Mouse (Mus musculus): ENCODE measurements around the gene 2010300C02Rik. TPM values are rescaled to one million over a fixed set of nuclear protein-coding genes. Genes with fewer than 3 reads are reported as not detected.

Gene 2010300C02Rik
- total and polyA plus RNA-seq, 2 experiments: 0.04 to 0.09 TPM

DNA sequence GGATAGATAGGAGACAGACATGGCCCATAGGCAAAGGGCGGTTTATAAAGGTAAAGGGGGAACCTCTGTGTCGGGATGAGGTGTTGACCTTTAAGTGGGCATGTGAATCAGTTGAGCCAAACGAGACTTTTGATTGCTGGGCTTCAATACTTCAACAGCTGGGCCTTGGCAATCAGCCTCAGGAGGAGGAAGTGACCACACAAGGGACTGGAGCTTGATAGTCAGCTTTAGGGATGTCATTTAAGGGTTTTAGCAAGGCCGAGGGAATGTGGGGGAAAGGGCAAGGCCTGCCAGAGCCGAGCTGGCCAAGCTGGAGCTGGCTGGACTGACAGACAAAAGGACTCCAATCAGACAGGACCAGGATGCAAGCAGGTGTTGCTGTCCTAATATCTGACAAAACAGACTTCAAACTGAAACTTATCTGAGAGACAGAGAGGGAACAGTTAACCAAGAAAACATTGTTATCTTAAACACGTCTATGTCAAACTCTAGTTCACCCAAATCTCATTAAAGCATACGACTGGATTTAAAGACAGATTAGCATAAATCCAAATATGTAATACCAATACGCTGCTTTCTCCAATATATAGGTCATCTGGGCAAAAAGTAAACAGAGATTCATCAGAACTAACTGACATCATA is 20.4 kb upstream of the 2010300C02Rik start:
- Histone ChIP-seq H3K27ac (replicated peaks; ENCODE audit: insufficient read depth, low read depth, low read length) (no peak overlapping the region), H3K36me3 (ENCODE audit: control insufficient read depth, insufficient read depth, low read length) (no peaks in the 10 kb centered on the region), H3K79me2 (ENCODE audit: control insufficient read depth, insufficient read depth, low read length) (no peaks in the 10 kb centered on the region), H3K27me3 (ENCODE audit: control insufficient read depth, insufficient read depth, low read length) (no peaks in the 10 kb centered on the region), H3K9ac (ENCODE audit: low read depth, low read length) (no peak overlapping the region), H3K4me1 (ENCODE audit: control insufficient read depth, insufficient read depth, low read length) (no peaks in the 10 kb centered on the region), H3K4me3 (ENCODE audit: insufficient read depth, low read depth, low read length) (no peak overlapping the region)
- 60% methylated on average over 8 of the region's 8 CpGs for WGBS
- no peak for DNase-seq (ENCODE audit: extremely low read depth, low read depth, low spot score)
- TF ChIP-seq CTCF (IDR thresholded peaks at IDR 0.05; ENCODE audit: low read depth, low read length) (no peak), POLR2A (IDR thresholded peaks at IDR 0.05; ENCODE audit: extremely low read depth, insufficient read depth, low read length) (no peak)

GRCm38 (mm10) chr1:37738895-37739294 is 19.0 kb upstream of the 2010300C02Rik start:
- Histone ChIP-seq H3K36me3 (ENCODE audit: control insufficient read depth, insufficient read depth, low read length) (no peaks in the 10 kb centered on the region), H3K79me2 (ENCODE audit: control insufficient read depth, insufficient read depth, low read length) (no peaks in the 10 kb centered on the region), H3K27ac (replicated peaks; ENCODE audit: insufficient read depth, low read depth, low read length) (no peak overlapping the region), H3K27me3 (ENCODE audit: control insufficient read depth, insufficient read depth, low read length) (no peaks in the 10 kb centered on the region), H3K9ac (ENCODE audit: low read depth, low read length) (no peak overlapping the region), H3K4me3 (ENCODE audit: insufficient read depth, low read depth, low read length) (no peak overlapping the region), H3K4me1 (ENCODE audit: control insufficient read depth, insufficient read depth, low read length) (no peaks in the 10 kb centered on the region)
- whole genome bisulfite sequencing: 66% methylated on average over 2 of the region's 2 CpGs
- no peak for TF ChIP-seq CTCF (IDR thresholded peaks at IDR 0.05; ENCODE audit: low read depth, low read length)
- no peak for TF ChIP-seq POLR2A (IDR thresholded peaks at IDR 0.05; ENCODE audit: extremely low read depth, insufficient read depth, low read length)
- no peak for DNase-seq (ENCODE audit: extremely low read depth, low read depth, low spot score)

GRCm38 (mm10) chr1:37737045-37737444 is 17.2 kb upstream of the 2010300C02Rik start:
- H3K4me3 ChIP-seq (ENCODE audit: insufficient read depth, low read depth, low read length): no peak overlapping the region
- TF ChIP-seq POLR2A (IDR thresholded peaks at IDR 0.05; ENCODE audit: extremely low read depth, insufficient read depth, low read length): no peak
- TF ChIP-seq CTCF (IDR thresholded peaks at IDR 0.05; ENCODE audit: low read depth, low read length): no peak
- H3K27me3 ChIP-seq (ENCODE audit: control insufficient read depth, insufficient read depth, low read length): no peaks in the 10 kb centered on the region
- WGBS: 81% methylated on average over 4 of the region's 4 CpGs
- no peaks in the 10 kb centered on the region for H3K79me2 ChIP-seq (ENCODE audit: control insufficient read depth, insufficient read depth, low read length)
- no peak overlapping the region for H3K27ac ChIP-seq (replicated peaks; ENCODE audit: insufficient read depth, low read depth, low read length)
- DNase-seq (ENCODE audit: extremely low read depth, low read depth, low spot score): no peak
- no peaks in the 10 kb centered on the region for H3K4me1 ChIP-seq (ENCODE audit: control insufficient read depth, insufficient read depth, low read length)
- no peaks in the 10 kb centered on the region for H3K36me3 ChIP-seq (ENCODE audit: control insufficient read depth, insufficient read depth, low read length)
- no peak overlapping the region for H3K9ac ChIP-seq (ENCODE audit: low read depth, low read length)

GRCm38 (mm10) chr1:37735932-37736331 is 16.0 kb upstream of the 2010300C02Rik start:
- DNase-seq (ENCODE audit: extremely low read depth, low read depth, low spot score): no peak
- Histone ChIP-seq H3K27ac (replicated peaks; ENCODE audit: insufficient read depth, low read depth, low read length) (no peak overlapping the region), H3K36me3 (ENCODE audit: control insufficient read depth, insufficient read depth, low read length) (no peaks in the 10 kb centered on the region), H3K4me3 (ENCODE audit: insufficient read depth, low read depth, low read length) (no peak overlapping the region), H3K79me2 (ENCODE audit: control insufficient read depth, insufficient read depth, low read length) (no peaks in the 10 kb centered on the region), H3K27me3 (ENCODE audit: control insufficient read depth, insufficient read depth, low read length) (no peaks in the 10 kb centered on the region), H3K4me1 (ENCODE audit: control insufficient read depth, insufficient read depth, low read length) (no peaks in the 10 kb centered on the region), H3K9ac (ENCODE audit: low read depth, low read length) (no peak overlapping the region)
- TF ChIP-seq CTCF (IDR thresholded peaks at IDR 0.05; ENCODE audit: low read depth, low read length) (no peak), POLR2A (IDR thresholded peaks at IDR 0.05; ENCODE audit: extremely low read depth, insufficient read depth, low read length) (no peak)
- WGBS: 81% methylated on average over 5 of the region's 5 CpGs

- Histone ChIP-seq H3K4me3 (ENCODE audit: insufficient read depth, low read depth, low read length) (no peak overlapping the region), H3K27me3 (ENCODE audit: control insufficient read depth, insufficient read depth, low read length) (no peaks in the 10 kb centered on the region), H3K79me2 (ENCODE audit: control insufficient read depth, insufficient read depth, low read length) (no peaks in the 10 kb centered on the region), H3K4me1 (ENCODE audit: control insufficient read depth, insufficient read depth, low read length) (no peaks in the 10 kb centered on the region), H3K36me3 (ENCODE audit: control insufficient read depth, insufficient read depth, low read length) (no peaks in the 10 kb centered on the region), H3K27ac (replicated peaks; ENCODE audit: insufficient read depth, low read depth, low read length) (no peak overlapping the region), H3K9ac (ENCODE audit: low read depth, low read length) (no peak overlapping the region)
- DNase-seq (ENCODE audit: extremely low read depth, low read depth, low spot score): no peak
- TF ChIP-seq CTCF (IDR thresholded peaks at IDR 0.05; ENCODE audit: low read depth, low read length): no peak
- no peak for TF ChIP-seq POLR2A (IDR thresholded peaks at IDR 0.05; ENCODE audit: extremely low read depth, insufficient read depth, low read length)
- 61% methylated on average over 7 of the region's 7 CpGs for WGBS
Measured at GRCm38 (mm10) chr1:37734841-37735240, 15.0 kb upstream of the 2010300C02Rik start.

GRCm38 (mm10) chr1:37729353-37729752 is 9.5 kb upstream of the 2010300C02Rik start:
- Histone ChIP-seq H3K9ac (ENCODE audit: low read depth, low read length) (no peak overlapping the region), H3K79me2 (ENCODE audit: control insufficient read depth, insufficient read depth, low read length) (no peaks in the 10 kb centered on the region)
- no peak for TF ChIP-seq POLR2A (IDR thresholded peaks at IDR 0.05; ENCODE audit: extremely low read depth, insufficient read depth, low read length)
- TF ChIP-seq CTCF (IDR thresholded peaks at IDR 0.05; ENCODE audit: low read depth, low read length): no peak

More at GRCm38 (mm10) chr1:37729353-37729752, 9.5 kb upstream of the 2010300C02Rik start:
- 97% methylated on average over 8 of the region's 8 CpGs for WGBS
- H3K27me3 ChIP-seq (ENCODE audit: control insufficient read depth, insufficient read depth, low read length): no peaks in the 10 kb centered on the region
- H3K27ac ChIP-seq (replicated peaks; ENCODE audit: insufficient read depth, low read depth, low read length): no peak overlapping the region
- no peak for DNase-seq (ENCODE audit: extremely low read depth, low read depth, low spot score)
- no peaks in the 10 kb centered on the region for H3K4me1 ChIP-seq (ENCODE audit: control insufficient read depth, insufficient read depth, low read length)
- no peaks in the 10 kb centered on the region for H3K36me3 ChIP-seq (ENCODE audit: control insufficient read depth, insufficient read depth, low read length)
- no peak overlapping the region for H3K4me3 ChIP-seq (ENCODE audit: insufficient read depth, low read depth, low read length)

Data from liver, adult 2 months (tissue).